Mouse (Mus musculus): Measurements from ENCODE around the gene Slc16a6.

DNA sequence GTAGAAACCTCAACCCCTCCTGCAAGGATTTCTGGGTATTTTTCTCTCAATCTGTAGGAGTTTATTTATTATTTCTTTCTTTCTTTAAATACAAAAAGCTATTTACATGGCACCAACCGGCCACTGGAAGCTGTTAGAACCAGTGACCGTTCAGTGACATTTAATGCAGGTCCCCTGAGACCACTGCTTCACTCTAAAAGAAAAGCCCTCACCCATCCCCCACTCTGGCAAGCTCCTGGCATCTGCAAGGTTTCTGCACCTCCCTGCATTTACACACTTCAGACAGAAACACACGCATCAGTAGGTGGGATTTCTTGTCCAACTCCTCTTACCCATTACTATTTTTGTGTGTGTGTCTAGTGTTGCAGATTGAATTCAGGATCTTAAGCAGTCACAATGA is 33.7 kb upstream of the Slc16a6 start:
- TF ChIP-seq CTCF (IDR thresholded peaks at IDR 0.05; ENCODE audit: extremely low read depth, insufficient read depth, low read length) (no peak), POLR2A (IDR thresholded peaks at IDR 0.05; ENCODE audit: extremely low read depth, insufficient read depth, low read length) (no peak)

All from cortical plate, adult 2 months (tissue).